Mouse (Mus musculus): Measurements from ENCODE around the gene Herpud2.

The Herpud2 gene

DNA sequence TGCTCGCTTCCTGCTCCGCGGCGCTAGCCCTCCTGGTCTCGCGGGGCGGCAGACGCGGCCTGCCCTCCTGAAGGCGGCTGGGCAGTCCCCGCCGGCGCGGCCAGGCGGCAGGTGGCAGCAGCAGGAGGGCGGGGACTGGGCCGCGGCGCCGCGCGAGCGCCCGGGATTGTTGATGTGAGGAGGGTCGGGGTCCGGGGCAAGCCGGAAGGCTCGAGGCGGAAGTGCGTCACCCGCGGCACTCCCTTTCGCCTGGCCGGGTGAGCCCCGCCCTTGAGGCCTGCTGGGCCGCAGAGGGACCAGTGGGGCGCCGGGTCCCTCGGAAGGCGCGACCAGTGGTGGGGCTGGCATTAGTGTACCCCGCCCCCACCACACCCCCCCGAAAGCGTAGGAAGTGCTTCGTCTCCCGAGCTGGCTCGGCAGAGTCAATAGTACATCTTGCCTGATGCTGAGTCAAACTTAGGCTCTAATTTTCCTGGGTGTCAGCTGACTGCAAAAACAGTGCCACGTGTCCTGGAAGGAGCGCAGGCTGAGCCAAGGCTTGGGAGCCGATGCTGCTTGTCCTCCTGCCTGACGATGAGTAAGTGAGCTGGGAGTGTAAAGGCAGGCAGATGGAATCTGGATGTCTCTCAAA is at the start of gene Herpud2:
Gene Herpud2 (minus strand): TSS at position 210 of the 631 bp plus-strand sequence.
- in situ Hi-C loops (cut with MboI): loop anchor here (25.0 kb wide), 2 partner anchors 336 to 436 kb away; partner anchors contain the start of gene Eepd1

DNA sequence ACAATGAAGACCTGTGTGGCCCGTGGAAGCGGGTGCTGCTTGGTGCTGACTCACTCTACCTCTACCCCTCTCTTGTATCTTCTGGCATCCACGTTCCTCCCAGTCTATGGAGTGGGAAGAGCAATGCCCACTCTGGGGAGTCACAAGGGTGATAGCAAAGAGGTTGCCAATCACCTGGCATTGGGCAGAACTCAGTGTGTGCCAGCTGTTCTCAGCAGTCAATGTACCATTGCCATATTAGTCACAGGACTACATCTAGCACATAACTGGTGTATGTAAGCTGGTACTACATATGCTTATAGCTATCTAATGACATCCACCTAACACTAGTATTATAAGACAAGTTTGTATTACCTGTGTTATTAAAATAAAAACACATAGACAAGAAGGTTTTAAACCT is 49.4 kb upstream of the Herpud2 start:
- in situ Hi-C loops (cut with MboI): no loop called here

DNA sequence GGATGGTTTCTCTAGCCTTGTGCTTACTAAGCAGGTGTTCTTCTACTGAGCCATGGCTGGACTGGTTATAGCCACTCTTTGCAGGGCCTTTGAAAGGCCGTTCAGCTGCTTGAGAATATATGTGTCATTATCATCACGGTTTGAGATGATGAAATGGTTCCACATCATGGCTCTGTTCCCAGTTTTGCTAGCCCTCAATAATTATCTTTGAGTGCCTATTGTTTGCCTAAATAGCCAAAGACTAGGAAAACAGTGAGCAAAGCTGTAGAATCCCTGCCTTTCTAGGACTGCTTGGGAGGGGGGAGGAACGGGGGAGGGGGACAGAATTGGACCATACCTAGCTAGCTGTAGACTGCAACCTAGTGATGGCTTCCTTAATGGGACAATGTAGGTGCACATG is 48.5 kb upstream of the Herpud2 start:
- in situ Hi-C loops (cut with MboI): no loop called here

DNA sequence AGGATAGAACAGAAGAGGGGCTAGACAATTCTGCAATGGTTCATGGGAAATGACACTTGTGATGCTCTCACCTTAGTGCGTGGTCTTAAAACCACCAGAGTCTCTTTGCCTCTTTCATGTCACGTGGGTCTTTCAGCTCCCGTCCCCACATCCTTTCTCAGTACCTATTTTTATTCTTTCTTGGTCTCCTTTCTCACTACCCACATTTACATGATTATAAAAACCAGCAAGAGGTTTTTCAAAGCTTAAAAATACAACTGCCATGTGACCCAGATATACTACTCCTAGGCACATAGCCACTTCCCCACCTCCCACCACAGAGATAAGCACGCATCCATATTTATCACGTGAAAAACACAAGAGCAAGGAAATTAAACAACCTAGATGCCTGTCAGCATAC is 45.1 kb upstream of the Herpud2 start:
- in situ Hi-C loops (cut with MboI): no loop called here

DNA sequence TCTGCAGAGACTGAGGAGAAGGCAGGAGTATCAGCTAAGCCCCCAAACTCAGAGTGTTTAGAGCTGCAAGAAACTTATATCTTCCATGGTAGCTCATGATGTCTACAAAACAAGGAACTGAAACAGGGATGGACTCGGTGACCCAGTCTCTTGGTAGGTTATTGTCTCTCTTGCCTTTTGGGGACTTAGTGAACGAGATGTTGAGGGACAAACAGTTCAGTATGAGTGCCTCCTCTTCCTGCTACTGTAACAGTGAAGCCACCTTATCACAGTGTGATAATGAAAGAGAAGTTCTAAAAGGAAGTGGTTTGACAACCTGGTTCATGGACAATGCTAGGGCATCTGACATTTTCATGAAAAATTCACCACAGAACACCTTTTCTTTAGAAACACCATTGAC is 40.0 kb upstream of the Herpud2 start:
- in situ Hi-C loops (cut with MboI): no loop called here

DNA sequence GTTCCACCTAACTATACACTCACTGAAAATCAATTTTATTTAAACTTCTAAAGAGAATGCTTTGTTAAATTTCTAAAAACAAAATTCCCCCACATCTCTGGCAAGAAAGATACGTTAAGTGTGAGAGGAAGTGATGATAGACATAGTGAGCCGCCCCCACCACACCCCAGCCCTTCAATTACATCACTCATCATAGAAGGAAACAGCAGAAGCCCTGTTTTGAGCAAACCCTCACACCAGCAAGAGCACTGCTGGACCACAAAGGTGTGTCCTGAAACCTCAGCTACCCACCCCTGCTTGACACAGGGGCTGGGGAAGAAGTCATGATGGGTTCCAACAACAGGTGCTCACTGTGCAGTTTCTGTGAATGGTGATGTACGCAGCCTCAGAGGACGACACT is 34.9 kb upstream of the Herpud2 start:
- in situ Hi-C loops (cut with MboI): no loop called here

DNA sequence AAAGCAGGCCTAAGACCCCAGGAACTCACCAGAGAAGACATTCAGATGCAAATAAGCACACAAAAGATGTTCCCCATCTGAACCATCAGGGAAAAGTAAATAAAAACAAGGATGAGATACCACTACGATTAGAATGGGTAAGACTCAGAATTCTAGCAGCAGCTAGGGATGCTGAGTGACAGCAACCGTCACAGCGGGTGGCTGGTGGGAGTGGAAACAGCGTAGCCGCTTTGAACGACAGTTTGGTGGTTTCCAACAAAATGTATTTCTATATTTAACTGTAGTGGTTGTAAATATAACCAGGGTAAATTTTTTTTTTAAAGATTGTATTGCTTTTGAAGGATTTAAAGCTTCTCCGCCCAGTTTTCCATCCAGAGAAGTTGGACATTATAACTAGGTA is 34.2 kb upstream of the Herpud2 start:
- in situ Hi-C loops (cut with MboI): no loop called here

DNA sequence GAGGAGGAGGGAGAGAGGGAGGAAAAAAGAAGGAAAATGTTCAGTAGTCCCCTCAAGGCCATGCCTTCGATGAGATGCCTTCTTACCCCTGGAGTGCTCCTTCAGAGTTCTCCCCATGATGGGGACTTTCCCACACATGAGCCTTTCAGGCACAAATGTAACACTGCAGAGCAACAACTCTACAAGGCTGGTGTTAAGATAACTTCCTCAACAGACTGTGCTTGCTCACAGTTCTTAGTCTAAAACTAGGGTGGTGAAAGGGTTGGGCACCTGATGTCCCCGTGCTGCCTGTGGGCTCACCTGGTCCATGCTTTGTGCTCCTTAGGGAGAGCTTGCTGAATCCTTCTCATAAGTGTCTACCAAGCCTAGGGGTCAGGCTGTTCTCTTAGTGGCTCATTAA is 33.0 kb upstream of the Herpud2 start:
- in situ Hi-C loops (cut with MboI): no loop called here

DNA sequence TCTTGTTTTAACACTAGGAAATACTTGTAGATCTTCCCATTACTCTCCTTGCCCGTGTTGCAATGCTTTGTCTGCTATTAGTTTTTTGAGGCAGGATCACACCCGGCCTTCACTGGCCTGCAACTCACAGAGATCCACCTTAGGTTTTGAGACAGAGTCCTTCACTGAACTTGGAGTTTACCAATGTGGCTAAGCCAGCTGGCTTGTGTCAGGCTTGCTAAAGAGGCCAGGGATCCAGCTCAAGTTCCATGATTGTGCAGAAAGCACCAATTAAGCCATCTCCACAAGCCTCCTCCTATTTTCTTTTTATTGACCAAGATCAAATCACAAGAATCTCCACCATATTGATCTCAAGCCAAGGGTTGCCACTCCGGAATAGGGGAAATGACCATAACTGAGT is 26.4 kb upstream of the Herpud2 start:
- in situ Hi-C loops (cut with MboI): loop anchor here (10.0 kb wide), 1 partner anchor 107 kb away; no protein-coding TSS in a partner anchor

DNA sequence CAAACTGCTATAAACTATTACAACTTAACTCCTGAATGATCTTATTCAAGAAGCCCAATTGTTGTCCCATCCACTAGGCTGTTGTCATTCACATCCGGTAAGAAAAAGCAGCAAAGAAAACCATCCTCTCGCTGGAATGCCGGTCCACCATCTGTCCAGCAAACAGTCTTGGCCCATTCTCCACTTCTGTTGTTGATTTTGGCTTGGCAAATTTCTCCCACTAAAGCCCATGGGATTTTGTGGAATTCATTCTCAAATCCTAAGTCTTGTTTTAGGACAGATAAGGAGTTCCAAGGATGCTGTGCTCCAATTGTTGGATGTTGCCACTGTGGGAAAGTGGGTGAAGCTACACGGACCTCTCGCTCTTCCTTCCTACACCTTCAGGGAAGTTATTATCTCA is 25.6 kb upstream of the Herpud2 start:
- in situ Hi-C loops (cut with MboI): loop anchor here (10.0 kb wide), 1 partner anchor 108 kb away; no protein-coding TSS in a partner anchor

DNA sequence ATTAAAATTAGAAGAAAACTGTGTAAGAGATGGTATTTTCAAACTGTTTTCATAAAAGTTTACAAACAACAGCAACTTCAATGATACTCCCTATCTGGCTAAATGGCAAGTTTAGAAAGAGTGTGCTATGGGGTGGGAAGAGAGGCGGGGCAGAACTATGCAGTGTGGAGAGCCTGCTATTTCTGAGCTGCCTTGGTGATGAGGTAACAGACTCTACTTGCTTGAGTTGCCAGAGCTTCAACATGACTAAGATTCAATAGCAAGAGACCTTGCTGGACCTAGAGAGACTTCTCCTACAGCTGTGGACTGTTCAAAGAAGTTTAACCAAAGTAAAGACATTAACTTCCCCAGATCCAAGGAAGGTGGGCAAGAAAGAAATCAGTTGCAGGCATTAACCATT is 24.9 kb upstream of the Herpud2 start:
- in situ Hi-C loops (cut with MboI): loop anchor here (10.0 kb wide), 1 partner anchor 108 kb away; no protein-coding TSS in a partner anchor

DNA sequence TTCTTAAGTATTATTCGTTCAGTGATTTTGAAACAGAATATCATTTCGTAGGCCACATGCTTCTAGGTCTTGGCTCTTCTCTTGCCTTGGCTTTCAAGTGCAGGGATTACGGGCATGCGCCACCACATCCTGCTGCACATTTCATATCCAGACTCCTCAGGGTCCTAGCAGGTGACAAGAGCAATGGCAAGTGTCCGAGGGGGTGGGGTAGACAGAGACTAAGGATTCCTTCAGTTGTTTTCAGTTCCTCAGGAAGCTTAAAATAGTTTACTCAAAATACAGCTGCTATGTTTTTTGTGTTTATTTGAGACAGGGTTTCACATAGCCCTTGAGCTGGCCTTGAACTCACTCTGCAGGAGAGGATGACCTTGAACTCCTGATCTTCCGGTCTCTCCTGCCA is 24.4 kb upstream of the Herpud2 start:
- in situ Hi-C loops (cut with MboI): loop anchor here (10.0 kb wide), 1 partner anchor 109 kb away; no protein-coding TSS in a partner anchor

DNA sequence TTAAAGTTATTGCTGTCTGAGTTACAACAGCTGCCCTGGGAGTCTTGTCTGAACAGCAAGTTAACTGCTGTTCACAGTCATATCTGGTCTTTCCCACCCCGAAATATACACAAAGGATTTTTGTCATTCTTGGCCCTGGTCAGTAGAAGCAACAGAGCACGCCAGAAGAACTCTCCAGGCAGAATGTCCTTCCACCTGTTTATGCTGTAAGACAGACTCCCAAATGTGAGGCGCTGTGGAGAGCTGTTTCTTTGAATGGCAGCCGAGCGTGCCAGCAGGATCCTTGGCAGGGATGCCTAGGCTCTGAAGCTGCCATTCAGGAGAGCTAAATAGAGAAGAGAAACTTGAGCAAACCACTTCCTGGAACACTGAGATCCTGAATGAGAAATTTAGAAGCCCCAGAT is 23.4 kb upstream of the Herpud2 start:
- in situ Hi-C loops (cut with MboI): loop anchor here (10.0 kb wide), 1 partner anchor 110 kb away; no protein-coding TSS in a partner anchor

DNA sequence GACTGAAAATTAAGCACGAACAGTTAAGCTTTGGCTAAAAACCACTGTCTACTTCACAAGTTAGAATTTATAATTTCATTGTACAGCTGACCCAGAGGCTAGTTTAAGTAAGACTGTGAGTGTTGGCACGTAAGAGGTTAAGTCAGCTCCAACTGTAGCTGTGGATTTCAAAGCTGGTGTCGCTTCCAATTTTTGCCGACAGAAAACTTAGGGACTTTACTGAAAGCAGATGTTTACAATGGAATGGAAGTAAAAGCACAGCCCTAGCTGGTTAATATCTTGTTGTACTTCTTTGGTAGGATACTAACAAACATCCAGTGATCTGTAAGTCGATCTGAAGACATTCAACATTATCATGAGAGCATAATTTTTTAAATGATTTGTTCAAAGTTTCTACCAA is 23.0 kb upstream of the Herpud2 start:
- in situ Hi-C loops (cut with MboI): loop anchor here (10.0 to 25.0 kb wide), 3 partner anchors 110 to 413 kb away; partner anchors contain the start of gene Eepd1

DNA sequence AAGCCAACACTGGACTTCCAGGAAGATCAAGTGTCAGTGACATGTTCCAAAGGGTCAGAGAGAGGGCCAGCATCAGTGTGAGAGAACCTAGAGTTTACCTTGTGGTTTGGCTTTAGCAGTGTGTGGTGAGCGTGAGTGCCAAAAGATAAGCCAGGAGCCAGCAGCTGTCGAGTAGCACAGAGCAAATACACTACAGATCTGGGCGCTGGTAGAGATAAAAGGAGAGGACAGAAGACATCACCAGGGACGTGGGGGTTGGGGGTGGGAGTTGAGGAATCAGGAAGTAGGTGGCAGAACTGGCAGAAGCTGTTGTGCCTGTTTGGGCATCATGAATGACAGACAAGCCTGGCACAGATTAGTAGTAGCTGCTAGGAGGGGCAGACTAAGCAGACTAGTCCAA is 21.6 kb upstream of the Herpud2 start:
- in situ Hi-C loops (cut with MboI): loop anchor here (10.0 to 25.0 kb wide), 3 partner anchors 112 to 414 kb away; partner anchors contain the start of gene Eepd1

DNA sequence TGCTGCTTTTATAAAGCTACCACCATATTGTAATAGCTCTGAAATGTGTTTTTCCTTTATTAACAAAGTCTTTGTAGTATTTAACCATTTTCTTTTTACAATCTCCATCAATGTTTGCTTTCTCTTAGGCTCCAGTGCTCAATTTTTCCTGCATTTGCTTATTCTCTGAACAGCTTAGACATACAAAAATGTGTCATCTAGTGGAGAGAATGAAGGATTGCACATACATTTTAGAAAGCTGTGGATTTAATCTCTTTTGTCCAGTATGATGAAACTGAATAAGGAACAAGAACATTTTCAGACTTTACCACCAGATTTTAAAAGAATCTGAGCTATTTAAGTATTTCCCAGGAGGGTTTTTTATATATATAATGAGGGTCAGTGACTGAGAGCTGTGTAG is 18.0 kb upstream of the Herpud2 start:
- in situ Hi-C loops (cut with MboI): loop anchor here (10.0 to 25.0 kb wide), 3 partner anchors 115 to 418 kb away; partner anchors contain the start of gene Eepd1

DNA sequence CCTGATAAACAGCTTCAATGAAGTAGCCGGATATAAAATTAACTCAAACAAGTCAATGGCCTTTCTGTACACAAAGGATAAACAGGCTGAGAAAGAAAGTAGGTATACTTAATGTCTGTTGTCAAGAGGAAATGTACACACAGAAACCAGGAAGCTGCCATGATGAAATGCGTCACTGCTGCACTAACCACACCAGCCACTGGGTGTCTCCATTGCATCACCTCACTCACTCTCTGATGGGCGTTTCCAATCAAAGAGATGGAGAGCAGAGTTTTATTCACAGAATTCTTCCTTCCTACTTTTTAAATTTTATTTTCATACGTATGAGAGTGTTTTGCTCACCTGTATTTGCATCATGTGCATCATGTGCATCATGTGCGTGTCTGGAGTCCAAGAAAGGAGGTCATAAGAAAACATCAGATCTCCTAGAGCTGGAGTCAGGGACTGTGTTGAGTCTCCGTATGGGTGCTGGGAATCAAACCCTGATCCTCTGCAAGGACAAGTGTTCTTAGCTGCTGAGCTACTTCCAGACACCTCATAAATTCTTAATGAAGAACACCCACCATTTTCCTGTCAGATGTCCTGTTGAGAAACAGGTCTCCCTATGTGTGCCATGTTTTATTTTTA is 16.0 kb upstream of the Herpud2 start:
- in situ Hi-C loops (cut with MboI): loop anchor here (25.0 kb wide), 2 partner anchors 320 to 420 kb away; partner anchors contain the start of gene Eepd1

DNA sequence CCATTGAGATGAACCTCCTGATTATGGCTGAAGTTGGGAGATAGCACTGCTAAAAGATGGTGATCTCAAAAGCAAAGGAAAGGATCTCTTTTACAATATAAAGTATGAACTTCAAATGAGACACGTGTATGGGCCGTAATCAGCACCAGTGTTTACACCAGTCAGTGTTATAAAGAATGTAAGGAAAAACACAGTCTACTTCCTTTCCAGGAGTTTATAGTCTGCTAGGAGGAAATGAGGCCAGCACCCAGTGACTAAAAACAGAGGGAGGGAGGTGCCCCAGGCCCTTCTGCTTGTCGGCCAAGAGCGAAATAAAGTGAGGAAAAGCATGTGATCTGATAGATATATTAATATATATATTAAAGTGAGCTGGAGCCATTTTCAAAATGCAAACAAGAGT is 6.6 kb upstream of the Herpud2 start:
- in situ Hi-C loops (cut with MboI): loop anchor here (25.0 kb wide), 2 partner anchors 329 to 429 kb away; partner anchors contain the start of gene Eepd1

DNA sequence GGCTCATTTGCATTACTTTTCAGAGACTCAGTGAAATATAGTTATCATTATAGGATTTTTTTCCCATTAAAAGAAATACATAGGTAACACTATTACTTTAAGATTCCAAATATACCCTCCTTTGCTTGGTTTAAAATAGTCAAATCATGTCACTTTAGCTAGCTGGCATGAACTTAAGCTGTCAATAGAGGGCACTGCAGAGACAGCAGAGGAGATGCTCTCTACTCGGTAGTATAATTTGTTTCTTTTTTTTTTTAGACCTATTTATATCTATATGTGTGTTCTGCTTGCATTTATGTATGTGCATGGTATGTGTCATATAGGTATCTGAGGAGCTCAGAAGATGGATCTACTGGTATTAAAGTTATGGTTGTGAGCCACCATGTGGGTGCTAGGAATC is 4.8 kb upstream of the Herpud2 start:
- in situ Hi-C loops (cut with MboI): loop anchor here (25.0 kb wide), 2 partner anchors 331 to 431 kb away; partner anchors contain the start of gene Eepd1

DNA sequence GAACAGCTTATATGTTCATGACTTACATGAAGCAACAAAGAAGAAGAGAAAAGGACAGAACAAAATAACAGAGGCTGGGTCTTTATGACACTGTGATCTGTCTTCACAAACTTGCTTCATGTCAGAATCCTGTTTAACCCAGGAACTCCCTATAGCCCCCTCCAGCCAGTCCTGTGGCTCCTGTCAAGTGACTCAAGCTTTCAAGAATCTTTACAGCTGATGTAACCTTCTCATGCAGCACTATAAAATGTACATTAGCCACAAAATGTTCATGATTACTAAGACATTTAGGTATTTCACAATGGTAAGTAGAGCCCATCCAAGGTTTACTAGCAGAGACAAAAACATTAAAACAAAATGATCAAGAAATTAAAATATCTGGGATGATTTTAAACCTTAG is 1.4 kb upstream of the Herpud2 start:
- in situ Hi-C loops (cut with MboI): loop anchor here (25.0 kb wide), 2 partner anchors 334 to 434 kb away; partner anchors contain the start of gene Eepd1

DNA sequence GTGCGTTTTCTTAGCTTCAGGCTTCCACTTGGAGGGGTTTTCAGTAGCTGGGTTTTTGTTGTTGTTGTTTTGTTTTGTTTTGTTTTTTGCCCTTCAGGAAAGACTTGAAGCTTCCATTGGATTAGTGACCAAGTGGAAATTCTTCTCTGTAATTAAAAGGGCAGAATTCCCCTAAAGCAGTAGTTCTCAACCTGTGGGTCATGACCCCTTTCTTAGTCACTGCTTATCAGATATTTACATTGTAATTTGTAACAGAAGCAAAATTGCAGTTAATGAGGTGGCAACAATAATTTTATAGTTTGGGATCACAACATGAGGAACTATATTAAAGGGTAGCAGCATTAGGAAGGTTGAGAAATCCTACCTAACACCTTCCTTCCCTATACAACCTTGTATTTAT is 837 bp upstream of the Herpud2 start:
- in situ Hi-C loops (cut with MboI): loop anchor here (25.0 kb wide), 2 partner anchors 335 to 435 kb away; partner anchors contain the start of gene Eepd1

DNA sequence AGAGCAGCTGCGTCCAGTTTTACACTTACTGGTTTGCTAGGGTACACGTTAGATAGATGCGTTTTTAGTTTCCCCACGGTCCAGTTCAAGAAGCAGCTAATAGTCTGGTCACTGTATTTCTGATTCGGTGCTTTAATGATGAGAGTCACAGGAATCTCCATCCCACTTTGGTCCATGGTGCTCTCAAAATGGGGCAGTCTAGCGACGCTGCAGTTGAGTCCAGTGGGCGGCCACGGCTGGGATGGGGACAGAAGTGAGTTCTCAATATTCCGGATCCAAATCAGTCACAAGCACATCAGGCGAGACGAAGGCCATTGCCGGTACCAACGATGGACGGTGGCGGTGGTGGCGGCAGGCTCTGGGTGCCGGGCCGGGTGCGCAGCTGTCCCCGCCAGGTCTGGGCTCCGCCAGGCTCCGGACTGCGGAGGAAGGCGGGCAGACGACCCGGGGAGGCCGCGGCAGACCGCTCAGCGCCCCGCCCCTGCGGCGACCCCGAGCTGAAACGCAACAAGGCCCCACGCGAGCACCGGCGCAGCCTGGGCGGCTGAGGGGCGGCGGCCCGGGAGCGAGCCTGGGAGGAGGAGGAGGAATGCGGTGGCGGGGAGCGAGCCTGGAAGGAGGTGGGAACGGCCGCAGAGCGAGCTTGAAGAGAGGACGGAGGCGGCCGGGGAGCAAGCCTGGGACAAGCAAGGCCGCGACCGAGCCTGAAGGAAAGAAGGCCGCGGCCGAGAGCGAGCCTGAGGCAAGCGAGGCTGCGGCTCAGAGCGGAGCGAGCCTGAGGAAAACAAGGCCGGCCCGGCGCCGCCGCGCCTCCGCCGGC is 619 bp downstream of the Herpud2 start:
- in situ Hi-C loops (cut with MboI): loop anchor here (25.0 kb wide), 2 partner anchors 336 to 436 kb away; partner anchors contain the start of gene Eepd1
